Comparison of ENCODE assay signal across 10 mouse cellular contexts in genomic region chr2:155943463-155943862, GRCm38 (mm10). TPM values are rescaled to one million over a fixed set of nuclear protein-coding genes. Genes with fewer than 3 reads are reported as not detected.
DNase-seq lines count a peak whose midpoint lies in the region; ATAC-seq lines count a peak whose summit lies in the region.
"Had no signal": no experiment of that assay in that cellular context is flagged by ENCODE, and none has a peak within 500 bp of the region (broad histone marks: within the 10 kb centered on the region; RNA-seq: fewer than 3 reads in every experiment).

No protein-coding gene starts in this region.

- no peak overlapping the region for H3K9ac ChIP-seq in heart, embryonic 16.5 days (ENCODE audit: low read length)

- H3K9me3 ChIP-seq in heart, embryonic 16.5 days (replicated peaks; ENCODE audit: control insufficient read depth, low read length), result no peaks in the 10 kb centered on the region
- H3K9me3 ChIP-seq in hindbrain, embryonic 10.5 days, result no peaks in the 10 kb centered on the region
- no peaks in the 10 kb centered on the region for H3K9me3 ChIP-seq in midbrain, embryonic 10.5 days (replicated peaks)

- ATAC-seq in heart, embryonic 16.5 days (replicated peaks; ENCODE audit: extremely low read depth, insufficient read depth, low FRiP score), result no peak
- ATAC-seq in frontal cortex, adult (ENCODE audit: low TSS enrichment), result no peak

- intact Hi-C loops in gastrocnemius, postnatal 36 days (cut with DNase I), result loop anchor here (5.0 kb wide), 1 partner anchor 286 kb away; no protein-coding TSS in a partner anchor

- H3K27me3 ChIP-seq in heart, embryonic 16.5 days (ENCODE audit: control insufficient read depth, insufficient read depth, low read length), result 0 out of 2 replicates have a peak, but pooled peaks cover 4% of the 10 kb centered on the region
- H3K27me3 ChIP-seq in hindbrain, embryonic 10.5 days (ENCODE audit: insufficient read depth, poor library complexity, severe bottlenecking), result peaks cover 13% of the 10 kb centered on the region
- peaks cover 11% of the 10 kb centered on the region for H3K27me3 ChIP-seq in midbrain, embryonic 10.5 days (ENCODE audit: low read depth, poor library complexity, severe bottlenecking)

- no peak overlapping the region for H3K4me3 ChIP-seq in heart, embryonic 16.5 days (ENCODE audit: low read length)
- H3K4me3 ChIP-seq in brown adipose tissue, adult 24 weeks (ENCODE audit: insufficient read depth, low read depth, low read length), result peak overlapping the region; percentile 40
- H3K4me3 ChIP-seq in hindbrain, embryonic 10.5 days, result peak overlapping the region; percentile 37
- H3K4me3 ChIP-seq in midbrain, embryonic 10.5 days, result peak overlapping the region; percentile 34

- H3K36me3 ChIP-seq in heart, embryonic 16.5 days (ENCODE audit: control insufficient read depth, insufficient read depth), result no peaks in the 10 kb centered on the region
- no peaks in the 10 kb centered on the region for H3K36me3 ChIP-seq in hindbrain, embryonic 10.5 days
- no peaks in the 10 kb centered on the region for H3K36me3 ChIP-seq in midbrain, embryonic 10.5 days

- 9% methylated on average over 8 of the region's 8 CpGs for WGBS in heart, embryonic 16.5 days
- 2% methylated on average over 8 of the region's 8 CpGs for WGBS in hindbrain, embryonic 10.5 days
- 2% methylated on average over 8 of the region's 8 CpGs for WGBS in midbrain, embryonic 10.5 days

- H3K4me2 ChIP-seq in heart, embryonic 16.5 days (ENCODE audit: low read depth, low read length), result peak overlapping the region; percentile 35

- H3K27ac ChIP-seq in heart, embryonic 16.5 days (ENCODE audit: low read length), result no peak overlapping the region
- H3K27ac ChIP-seq in brown adipose tissue, adult 24 weeks (replicated peaks; ENCODE audit: low read depth, low read length), result no peak overlapping the region
- peak overlapping the region; percentile 67 for H3K27ac ChIP-seq in hindbrain, embryonic 10.5 days
- peak overlapping the region; percentile 69 for H3K27ac ChIP-seq in midbrain, embryonic 10.5 days (replicated peaks)

- DNase-seq in heart, adult 18-20 months, result no peak
- DNase-seq in hindbrain, embryonic 10.5 days (ENCODE audit: low spot score), result peak; percentile 44
- peak; percentile 35 for DNase-seq in midbrain, embryonic 10.5 days (ENCODE audit: low spot score)
- DNase-seq in ovary, adult 18-20 months (ENCODE audit: low spot score), result no peak
- DNase-seq in gastrocnemius, postnatal 36 days, result no peak
- DNase-seq: gastrocnemius, postnatal 25 days had no signal

- peaks cover 3% of the 10 kb centered on the region; the same call in 1 of the 2 replicates for H3K4me1 ChIP-seq in heart, embryonic 16.5 days (ENCODE audit: control insufficient read depth, insufficient read depth, low read length)
- peaks cover 18% of the 10 kb centered on the region for H3K4me1 ChIP-seq in brown adipose tissue, adult 24 weeks (ENCODE audit: control insufficient read depth, insufficient read depth, insufficient read length, low read length)
- peaks cover 36% of the 10 kb centered on the region for H3K4me1 ChIP-seq in hindbrain, embryonic 10.5 days (replicated peaks)
- H3K4me1 ChIP-seq in midbrain, embryonic 10.5 days, result peaks cover 44% of the 10 kb centered on the region

RNA-seq across cellular contexts. Expression of gene Gdf5, which starts 1.7 kb away (rescaled TPM):
- 0.26 and 0.39 TPM in 2 replicates for polyA plus RNA-seq in heart, embryonic 16.5 days (2015; fragmentation: Nextera tagmentation; extraction: Ambion mirVana)
- under 1 TPM in 1 of 2 experiments, not detected in 1; 0.13 TPM for total RNA-seq in heart, adult 18-20 months (2021)
- 2.4 and 3.1 TPM in 2 replicates for polyA plus RNA-seq in brown adipose tissue, adult 24 weeks (2012; ENCODE audit: insufficient read depth, insufficient read length, missing spikeins)
- 0.42 and 1.1 TPM in 2 replicates for polyA plus RNA-seq in hindbrain, embryonic 10.5 days (2016; fragmentation: Nextera tagmentation; extraction: Ambion mirVana)
- 0.07 TPM in 2 replicates for polyA plus RNA-seq in midbrain, embryonic 10.5 days (2016; fragmentation: Nextera tagmentation; extraction: Ambion mirVana)
- total RNA-seq in gastrocnemius, postnatal 36 days (2021), result under 1 TPM in 1 of 2 experiments, not detected in 1; 0.10 TPM
- total RNA-seq: gastrocnemius, postnatal 25 days; megakaryocyte-erythroid progenitor cell, adult 5-6 weeks had no signal

RNA-seq across cellular contexts. Expression of gene Gm15557, which starts 2.9 kb away (rescaled TPM):
- not detected in 2 replicates for polyA plus RNA-seq in heart, embryonic 16.5 days (2015; fragmentation: Nextera tagmentation; extraction: Ambion mirVana)
- total RNA-seq in heart, adult 18-20 months (2021), result not detected
- polyA plus RNA-seq in brown adipose tissue, adult 24 weeks (2012; ENCODE audit: insufficient read depth, insufficient read length, missing spikeins), result not detected in 2 replicates
- not detected in 2 replicates for polyA plus RNA-seq in hindbrain, embryonic 10.5 days (2016; fragmentation: Nextera tagmentation; extraction: Ambion mirVana)
- 0.10 TPM in 1 of 2 replicates, not detected in the other for polyA plus RNA-seq in midbrain, embryonic 10.5 days (2016; fragmentation: Nextera tagmentation; extraction: Ambion mirVana)
- not detected for total RNA-seq in gastrocnemius, postnatal 36 days (2021)
- total RNA-seq: gastrocnemius, postnatal 25 days; megakaryocyte-erythroid progenitor cell, adult 5-6 weeks had no signal

RNA-seq across cellular contexts. Expression of gene Cep250, which starts 12.8 kb away (rescaled TPM):
- 6.9 and 9.9 TPM in 2 replicates for polyA plus RNA-seq in heart, embryonic 16.5 days (2015; fragmentation: Nextera tagmentation; extraction: Ambion mirVana)
- total RNA-seq in heart, adult 18-20 months (2021), result 1 to 10 TPM; 4.5 to 4.8 TPM
- 2.6 and 3.4 TPM in 2 replicates for polyA plus RNA-seq in brown adipose tissue, adult 24 weeks (2012; ENCODE audit: insufficient read depth, insufficient read length, missing spikeins)
- 21.6 and 27.6 TPM in 2 replicates for polyA plus RNA-seq in hindbrain, embryonic 10.5 days (2016; fragmentation: Nextera tagmentation; extraction: Ambion mirVana)
- polyA plus RNA-seq in midbrain, embryonic 10.5 days (2016; fragmentation: Nextera tagmentation; extraction: Ambion mirVana), result 24.1 and 24.3 TPM in 2 replicates
- 1 to 10 TPM; 3.1 to 3.2 TPM for total RNA-seq in gastrocnemius, postnatal 36 days (2021)

RNA-seq across cellular contexts. Expression of gene Uqcc1, which starts 13.4 kb away (rescaled TPM):
- polyA plus RNA-seq in heart, embryonic 16.5 days (2015; fragmentation: Nextera tagmentation; extraction: Ambion mirVana), result 127 and 129 TPM in 2 replicates
- 100 to 1,000 TPM; 279 to 347 TPM for total RNA-seq in heart, adult 18-20 months (2021)
- polyA plus RNA-seq in brown adipose tissue, adult 24 weeks (2012; ENCODE audit: insufficient read depth, insufficient read length, missing spikeins), result 178 and 202 TPM in 2 replicates
- polyA plus RNA-seq in hindbrain, embryonic 10.5 days (2016; fragmentation: Nextera tagmentation; extraction: Ambion mirVana), result 73.7 and 77.4 TPM in 2 replicates
- 81.9 and 86.3 TPM in 2 replicates for polyA plus RNA-seq in midbrain, embryonic 10.5 days (2016; fragmentation: Nextera tagmentation; extraction: Ambion mirVana)
- 100 to 1,000 TPM; 151 to 164 TPM for total RNA-seq in gastrocnemius, postnatal 36 days (2021)

Comparison
In these comparisons a context has a peak if more than half of its experiments do, and no peak if none do; other contexts are left out.
1. H3K27ac ChIP-seq: peak in hindbrain, embryonic 10.5 days (single experiment) and midbrain, embryonic 10.5 days (single experiment); none in heart, embryonic 16.5 days (single experiment) and brown adipose tissue, adult 24 weeks (single experiment).
2. DNase-seq: peak in hindbrain, embryonic 10.5 days (single experiment) and midbrain, embryonic 10.5 days (single experiment); none in heart, adult 18-20 months (0 of 2), ovary, adult 18-20 months (single experiment) and gastrocnemius, postnatal 36 days (0 of 2).